Mouse (Mus musculus): ENCODE results near the gene Wfdc15a.
A peak's percentile ranks its signal among the peaks of the same experiment; 100 is the strongest.

Gene Wfdc15a

GRCm38 (mm10) chr2:164184145-164184719 lies 15.7 kb downstream of the Wfdc15a start:
- TF ChIP-seq NANOG (IDR thresholded peaks at IDR 0.05; ENCODE audit: borderline replicate concordance, low read length): no peak
- H3K4me3 ChIP-seq (replicated peaks; ENCODE audit: low read length): no peak overlapping the region
- peaks cover 12% of the 10 kb centered on the region for H3K4me1 ChIP-seq (replicated peaks; ENCODE audit: low read depth, low read length)
- H3K27me3 ChIP-seq (ENCODE audit: insufficient read depth, low read length): peaks cover 10% of the 10 kb centered on the region
- no peaks in the 10 kb centered on the region for H3K36me3 ChIP-seq (ENCODE audit: insufficient read depth, low read length)
- H3K9me3 ChIP-seq (ENCODE audit: low read length): no peaks in the 10 kb centered on the region

- Histone ChIP-seq H3K4me3 (replicated peaks; ENCODE audit: low read length) (no peak overlapping the region), H3K4me1 (replicated peaks; ENCODE audit: low read depth, low read length) (peaks cover 12% of the 10 kb centered on the region)
Measured at GRCm38 (mm10) chr2:164183340-164183739, 16.6 kb downstream of the Wfdc15a start.

GRCm38 (mm10) chr2:164182692-164183255 lies 17.2 kb downstream of the Wfdc15a start, which contains the start of gene Wfdc5:
TSS of gene Wfdc5 (minus strand) at chr2:164182742.
- Histone ChIP-seq H3K27me3 (ENCODE audit: insufficient read depth, low read length) (peaks cover 19% of the 10 kb centered on the region), H3K36me3 (ENCODE audit: insufficient read depth, low read length) (no peaks in the 10 kb centered on the region), H3K4me1 (replicated peaks; ENCODE audit: low read depth, low read length) (peaks cover 12% of the 10 kb centered on the region), H3K4me3 (replicated peaks; ENCODE audit: low read length) (no peak within 1 kb of the TSS), H3K9me3 (ENCODE audit: low read length) (no peaks in the 10 kb centered on the region)
- no peak for TF ChIP-seq POU5F1 (IDR thresholded peaks at IDR 0.05; ENCODE audit: borderline replicate concordance, low read length)
- TF ChIP-seq NANOG (IDR thresholded peaks at IDR 0.05; ENCODE audit: borderline replicate concordance, low read length): no peak
- TF ChIP-seq CTCF (conservative IDR thresholded peaks at IDR 0.05; ENCODE audit: low read length): no peak

More at GRCm38 (mm10) chr2:164183340-164183739, 16.6 kb downstream of the Wfdc15a start:
- Histone ChIP-seq H3K36me3 (ENCODE audit: insufficient read depth, low read length) (no peaks in the 10 kb centered on the region), H3K9me3 (ENCODE audit: low read length) (no peaks in the 10 kb centered on the region), H3K27me3 (ENCODE audit: insufficient read depth, low read length) (peaks cover 13% of the 10 kb centered on the region)
- no peak for TF ChIP-seq POU5F1 (IDR thresholded peaks at IDR 0.05; ENCODE audit: borderline replicate concordance, low read length)
- no peak for TF ChIP-seq CTCF (conservative IDR thresholded peaks at IDR 0.05; ENCODE audit: low read length)

GRCm38 (mm10) chr2:164180770-164181169 lies 19.2 kb downstream of the Wfdc15a start:
- Histone ChIP-seq H3K9me3 (ENCODE audit: low read length) (no peaks in the 10 kb centered on the region), H3K4me1 (replicated peaks; ENCODE audit: low read depth, low read length) (peaks cover 12% of the 10 kb centered on the region), H3K4me3 (replicated peaks; ENCODE audit: low read length) (no peak overlapping the region), H3K36me3 (ENCODE audit: insufficient read depth, low read length) (no peaks in the 10 kb centered on the region), H3K27me3 (ENCODE audit: insufficient read depth, low read length) (peaks cover 31% of the 10 kb centered on the region)
- no peak for TF ChIP-seq CTCF (conservative IDR thresholded peaks at IDR 0.05; ENCODE audit: low read length)
- TF ChIP-seq NANOG (IDR thresholded peaks at IDR 0.05; ENCODE audit: borderline replicate concordance, low read length): no peak
- no peak for TF ChIP-seq POU5F1 (IDR thresholded peaks at IDR 0.05; ENCODE audit: borderline replicate concordance, low read length)

GRCm38 (mm10) chr2:164180124-164180523 lies 19.8 kb downstream of the Wfdc15a start:
- TF ChIP-seq CTCF (conservative IDR thresholded peaks at IDR 0.05; ENCODE audit: low read length): peak; percentile 20; the same call in 1 of the 2 replicates
- TF ChIP-seq NANOG (IDR thresholded peaks at IDR 0.05; ENCODE audit: borderline replicate concordance, low read length): no peak
- Histone ChIP-seq H3K36me3 (ENCODE audit: insufficient read depth, low read length) (no peaks in the 10 kb centered on the region), H3K4me3 (replicated peaks; ENCODE audit: low read length) (no peak overlapping the region), H3K27me3 (ENCODE audit: insufficient read depth, low read length) (peaks cover 33% of the 10 kb centered on the region), H3K9me3 (ENCODE audit: low read length) (no peaks in the 10 kb centered on the region), H3K4me1 (replicated peaks; ENCODE audit: low read depth, low read length) (peaks cover 12% of the 10 kb centered on the region)

- H3K27me3 ChIP-seq (ENCODE audit: insufficient read depth, low read length): peaks cover 39% of the 10 kb centered on the region
- no peaks in the 10 kb centered on the region for H3K9me3 ChIP-seq (ENCODE audit: low read length)
- TF ChIP-seq NANOG (IDR thresholded peaks at IDR 0.05; ENCODE audit: borderline replicate concordance, low read length) (no peak), CTCF (conservative IDR thresholded peaks at IDR 0.05; ENCODE audit: low read length) (no peak), POU5F1 (IDR thresholded peaks at IDR 0.05; ENCODE audit: borderline replicate concordance, low read length) (no peak)
- no peaks in the 10 kb centered on the region for H3K36me3 ChIP-seq (ENCODE audit: insufficient read depth, low read length)
- no peak overlapping the region for H3K4me3 ChIP-seq (replicated peaks; ENCODE audit: low read length)
- H3K4me1 ChIP-seq (replicated peaks; ENCODE audit: low read depth, low read length): no peaks in the 10 kb centered on the region
Measured at GRCm38 (mm10) chr2:164177831-164178230, 22.1 kb downstream of the Wfdc15a start.

GRCm38 (mm10) chr2:164175850-164176249 lies 24.1 kb downstream of the Wfdc15a start:
- Histone ChIP-seq H3K4me3 (replicated peaks; ENCODE audit: low read length) (no peak overlapping the region), H3K27me3 (ENCODE audit: insufficient read depth, low read length) (peaks cover 48% of the 10 kb centered on the region), H3K36me3 (ENCODE audit: insufficient read depth, low read length) (no peaks in the 10 kb centered on the region), H3K9me3 (ENCODE audit: low read length) (no peaks in the 10 kb centered on the region), H3K4me1 (replicated peaks; ENCODE audit: low read depth, low read length) (peaks cover 8% of the 10 kb centered on the region)
- TF ChIP-seq NANOG (IDR thresholded peaks at IDR 0.05; ENCODE audit: borderline replicate concordance, low read length): no peak
- TF ChIP-seq CTCF (conservative IDR thresholded peaks at IDR 0.05; ENCODE audit: low read length): no peak

- Histone ChIP-seq H3K36me3 (ENCODE audit: insufficient read depth, low read length) (no peaks in the 10 kb centered on the region), H3K9me3 (ENCODE audit: low read length) (no peaks in the 10 kb centered on the region), H3K4me1 (replicated peaks; ENCODE audit: low read depth, low read length) (peaks cover 11% of the 10 kb centered on the region), H3K4me3 (replicated peaks; ENCODE audit: low read length) (no peak overlapping the region), H3K27me3 (ENCODE audit: insufficient read depth, low read length) (peaks cover 58% of the 10 kb centered on the region)
- no peak for TF ChIP-seq POU5F1 (IDR thresholded peaks at IDR 0.05; ENCODE audit: borderline replicate concordance, low read length)
- no peak for TF ChIP-seq NANOG (IDR thresholded peaks at IDR 0.05; ENCODE audit: borderline replicate concordance, low read length)
- TF ChIP-seq CTCF (conservative IDR thresholded peaks at IDR 0.05; ENCODE audit: low read length): no peak
Measured at GRCm38 (mm10) chr2:164174649-164175395, 25.1 kb downstream of the Wfdc15a start.

Data from E14TG2a.4 (cell line).